Mouse (Mus musculus): Measurements from ENCODE around the gene Pear1. TPM values are rescaled to one million over a fixed set of nuclear protein-coding genes. Genes with fewer than 3 reads are reported as not detected.

Pear1 gene
- total and polyA plus RNA-seq, 2 experiments from 2014 or later: 7.4 to 19.4 TPM

DNA sequence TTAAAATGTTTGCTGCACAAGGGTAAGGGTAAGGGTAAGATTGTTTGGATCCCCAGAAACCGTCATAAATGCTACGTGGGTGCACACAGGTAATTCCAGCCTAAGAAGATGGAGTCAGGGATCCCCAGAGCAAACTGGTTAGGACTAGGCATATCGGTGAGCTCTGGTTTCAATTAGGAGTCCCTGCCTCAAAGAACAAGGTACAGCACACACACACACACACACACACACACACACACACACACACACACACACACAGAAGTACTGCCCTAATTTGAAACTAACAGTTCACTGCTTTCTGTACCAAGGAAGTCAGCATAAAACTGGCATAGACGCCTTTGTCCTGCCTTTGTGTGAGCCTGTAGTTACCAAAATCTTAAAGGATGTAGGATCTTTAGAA, 11.7 kb downstream of the Pear1 start:
- TF ChIP-seq CTCF (IDR thresholded peaks at IDR 0.05; ENCODE audit: low read depth): no peak
- DNase-seq (ENCODE audit: low spot score): no peak
- 0 out of 2 replicates have a peak, but pooled peaks cover 10% of the 10 kb centered on the region for H3K4me1 ChIP-seq (ENCODE audit: insufficient read depth, low read length)
- WGBS: 79% methylated on average over 4 of the region's 4 CpGs
- peaks cover 29% of the 10 kb centered on the region for H3K27me3 ChIP-seq (ENCODE audit: insufficient read depth, low read length)
- H3K4me3 ChIP-seq (ENCODE audit: low read length): no peak overlapping the region
- H3K27ac ChIP-seq: no peak overlapping the region
- H3K9me3 ChIP-seq (ENCODE audit: low read length): no peaks in the 10 kb centered on the region
- H3K9ac ChIP-seq (replicated peaks; ENCODE audit: low read length): no peak overlapping the region
- H3K36me3 ChIP-seq (ENCODE audit: insufficient read depth, low read length): no peaks in the 10 kb centered on the region
- no peak overlapping the region for H3K4me2 ChIP-seq (ENCODE audit: low read depth, low read length)
- no peak for ATAC-seq

DNA sequence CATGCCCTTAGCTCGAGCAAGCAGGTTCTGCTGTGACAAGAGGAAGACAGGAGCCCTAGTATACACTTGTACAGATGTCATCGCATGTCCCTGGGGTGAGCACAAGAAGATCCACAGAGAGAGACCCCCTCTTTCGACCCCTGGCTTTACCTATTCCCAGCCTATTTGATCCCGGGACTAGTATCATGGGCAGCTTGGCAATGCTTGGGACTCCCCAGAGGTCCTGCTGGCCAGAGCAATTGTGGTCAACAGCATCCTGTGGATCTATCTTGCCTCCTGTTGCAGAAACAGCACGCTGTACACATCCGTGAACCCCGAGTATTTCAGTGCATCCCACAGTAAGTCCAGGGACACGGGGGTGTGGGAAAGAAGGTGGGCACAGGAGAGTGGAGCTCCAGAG, 12.8 kb downstream of the Pear1 start:
- Histone ChIP-seq H3K4me3 (ENCODE audit: low read length) (no peak overlapping the region), H3K36me3 (ENCODE audit: insufficient read depth, low read length) (no peaks in the 10 kb centered on the region), H3K4me2 (ENCODE audit: low read depth, low read length) (no peak overlapping the region), H3K27me3 (ENCODE audit: insufficient read depth, low read length) (peaks cover 29% of the 10 kb centered on the region), H3K9ac (replicated peaks; ENCODE audit: low read length) (no peak overlapping the region), H3K27ac (no peak overlapping the region), H3K9me3 (ENCODE audit: low read length) (no peaks in the 10 kb centered on the region), H3K4me1 (ENCODE audit: insufficient read depth, low read length) (0 out of 2 replicates have a peak, but pooled peaks cover 4% of the 10 kb centered on the region)
- ATAC-seq (no peak), DNase-seq (ENCODE audit: low spot score) (no peak)
- 86% methylated on average over 8 of the region's 8 CpGs for WGBS
- TF ChIP-seq CTCF (IDR thresholded peaks at IDR 0.05; ENCODE audit: low read depth): no peak

DNA sequence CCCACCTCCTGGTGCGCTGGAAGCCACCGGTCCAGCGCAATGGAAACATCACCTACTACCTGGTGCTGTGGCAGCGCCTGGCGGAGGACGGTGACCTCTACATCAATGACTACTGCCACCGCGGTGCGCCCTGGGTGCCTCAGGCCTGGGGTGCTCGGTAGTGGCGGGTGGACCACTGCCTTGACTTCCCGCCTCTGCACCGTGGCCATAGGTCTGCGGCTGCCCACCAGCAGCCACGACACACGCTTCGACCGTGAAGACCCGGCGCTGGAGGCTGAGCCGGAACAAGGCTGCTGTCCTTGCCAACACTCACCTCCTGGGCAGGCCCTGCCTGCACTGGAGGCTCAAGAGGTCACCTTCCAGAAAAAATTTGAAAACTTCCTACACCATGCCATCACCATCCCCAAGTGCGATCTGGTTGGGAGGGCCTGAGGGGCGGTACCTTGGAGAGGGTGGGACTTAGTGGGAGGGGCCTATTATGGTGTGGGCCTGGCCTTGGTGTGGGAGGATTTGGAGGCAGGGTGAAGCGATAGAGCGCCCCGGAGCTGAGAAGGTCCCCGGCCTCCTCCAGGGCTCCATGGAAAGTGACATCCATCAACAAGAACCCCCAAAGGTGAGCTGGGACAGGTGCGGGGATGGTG, 14.7 kb downstream of the Pear1 start:
- 5% methylated on average over 28 of the region's 28 CpGs for WGBS
- H3K4me3 ChIP-seq (ENCODE audit: low read length): peak overlapping the region; percentile 21
- no peak for TF ChIP-seq CTCF (IDR thresholded peaks at IDR 0.05; ENCODE audit: low read depth)
- ATAC-seq: peak; percentile 63
- H3K36me3 ChIP-seq (ENCODE audit: insufficient read depth, low read length): no peaks in the 10 kb centered on the region
- H3K4me1 ChIP-seq (ENCODE audit: insufficient read depth, low read length): 0 out of 2 replicates have a peak, but pooled peaks cover 4% of the 10 kb centered on the region
- H3K27ac ChIP-seq: no peak overlapping the region
- DNase-seq (ENCODE audit: low spot score): no peak
- peaks cover 29% of the 10 kb centered on the region for H3K27me3 ChIP-seq (ENCODE audit: insufficient read depth, low read length)
- no peaks in the 10 kb centered on the region for H3K9me3 ChIP-seq (ENCODE audit: low read length)
- H3K9ac ChIP-seq (replicated peaks; ENCODE audit: low read length): peak overlapping the region; percentile 21; the same call in 1 of the 2 replicates
- peak overlapping the region; percentile 48 for H3K4me2 ChIP-seq (ENCODE audit: low read depth, low read length)

DNA sequence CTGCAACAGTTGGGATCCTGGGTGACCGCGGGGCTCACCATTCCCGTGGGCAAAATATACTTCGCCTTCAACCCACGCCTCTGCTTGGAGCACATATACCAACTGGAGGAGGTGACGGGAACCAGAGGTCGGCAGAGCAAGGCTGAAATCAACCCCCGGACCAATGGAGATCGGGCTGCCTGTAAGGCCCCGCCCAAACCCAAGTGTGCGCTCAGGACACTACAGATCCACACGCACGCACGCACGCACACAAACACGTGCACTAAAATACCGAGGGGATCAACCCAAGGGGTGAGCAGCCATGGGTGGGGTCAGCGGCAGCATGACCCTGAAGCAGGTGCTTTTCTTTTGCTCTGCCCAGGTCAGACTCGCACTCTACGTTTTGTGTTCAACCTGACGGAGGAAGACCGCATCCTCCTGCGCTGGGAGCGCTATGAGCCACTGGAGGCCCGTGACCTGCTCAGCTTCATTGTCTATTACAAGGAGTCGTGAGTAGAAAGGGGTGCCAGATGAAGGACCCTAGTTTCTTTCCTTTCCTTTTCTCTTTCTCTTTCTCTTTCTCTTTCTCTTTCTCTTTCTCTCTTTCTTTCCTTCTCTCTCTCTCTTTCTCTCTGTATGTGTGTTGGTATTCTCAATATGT, 19.9 kb downstream of the Pear1 start:
- 4% methylated on average over 26 of the region's 26 CpGs for WGBS

DNA sequence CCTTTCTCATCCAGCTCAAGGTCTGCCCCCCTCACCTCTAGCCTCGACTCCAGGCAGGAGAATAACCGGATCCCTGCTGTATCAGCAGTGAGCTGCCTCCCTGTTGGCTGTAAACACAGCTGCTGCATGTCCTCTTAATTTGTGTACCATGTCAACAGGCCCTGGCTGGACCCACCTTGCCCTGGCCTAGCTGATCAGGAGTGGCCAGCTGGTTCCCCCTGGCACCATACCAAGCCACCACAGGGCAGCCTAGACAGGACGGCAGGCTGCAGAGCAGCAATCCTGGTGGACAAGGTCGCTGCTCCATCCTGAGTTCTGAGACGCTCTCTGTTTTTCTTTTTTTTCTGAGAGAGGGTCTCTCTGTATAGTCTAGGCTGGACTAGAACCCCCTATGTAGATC, 22.4 kb downstream of the Pear1 start:
- WGBS: 46% methylated on average over 5 of the region's 5 CpGs
- no peaks in the 10 kb centered on the region for H3K9me3 ChIP-seq (ENCODE audit: low read length)
- DNase-seq (ENCODE audit: low spot score) (peak; percentile 40), ATAC-seq (0 out of 2 replicates have a peak, but pooled peaks have one; percentile 15)
- no peak overlapping the region for H3K27ac ChIP-seq
- H3K27me3 ChIP-seq (ENCODE audit: insufficient read depth, low read length): peaks cover 21% of the 10 kb centered on the region
- H3K9ac ChIP-seq (replicated peaks; ENCODE audit: low read length): no peak overlapping the region
- 0 out of 2 replicates have a peak, but pooled peaks cover 9% of the 10 kb centered on the region for H3K4me1 ChIP-seq (ENCODE audit: insufficient read depth, low read length)
- TF ChIP-seq CTCF (IDR thresholded peaks at IDR 0.05; ENCODE audit: low read depth): no peak
- H3K4me3 ChIP-seq (ENCODE audit: low read length): no peak overlapping the region
- no peaks in the 10 kb centered on the region for H3K36me3 ChIP-seq (ENCODE audit: insufficient read depth, low read length)
- H3K4me2 ChIP-seq (ENCODE audit: low read depth, low read length): no peak overlapping the region

More for the DNA sequence above, 19.9 kb downstream of the Pear1 start:
- H3K4me3 ChIP-seq (ENCODE audit: low read length): peak overlapping the region; percentile 17
- no peaks in the 10 kb centered on the region for H3K9me3 ChIP-seq (ENCODE audit: low read length)
- H3K4me1 ChIP-seq (ENCODE audit: insufficient read depth, low read length): 0 out of 2 replicates have a peak, but pooled peaks cover 9% of the 10 kb centered on the region
- H3K9ac ChIP-seq (replicated peaks; ENCODE audit: low read length): no peak overlapping the region
- DNase-seq (ENCODE audit: low spot score): no peak
- H3K36me3 ChIP-seq (ENCODE audit: insufficient read depth, low read length): no peaks in the 10 kb centered on the region
- H3K4me2 ChIP-seq (ENCODE audit: low read depth, low read length): peak overlapping the region; percentile 50
- no peak for ATAC-seq
- H3K27me3 ChIP-seq (ENCODE audit: insufficient read depth, low read length): peaks cover 15% of the 10 kb centered on the region
- H3K27ac ChIP-seq: no peak overlapping the region
- TF ChIP-seq CTCF (IDR thresholded peaks at IDR 0.05; ENCODE audit: low read depth): no peak

DNA sequence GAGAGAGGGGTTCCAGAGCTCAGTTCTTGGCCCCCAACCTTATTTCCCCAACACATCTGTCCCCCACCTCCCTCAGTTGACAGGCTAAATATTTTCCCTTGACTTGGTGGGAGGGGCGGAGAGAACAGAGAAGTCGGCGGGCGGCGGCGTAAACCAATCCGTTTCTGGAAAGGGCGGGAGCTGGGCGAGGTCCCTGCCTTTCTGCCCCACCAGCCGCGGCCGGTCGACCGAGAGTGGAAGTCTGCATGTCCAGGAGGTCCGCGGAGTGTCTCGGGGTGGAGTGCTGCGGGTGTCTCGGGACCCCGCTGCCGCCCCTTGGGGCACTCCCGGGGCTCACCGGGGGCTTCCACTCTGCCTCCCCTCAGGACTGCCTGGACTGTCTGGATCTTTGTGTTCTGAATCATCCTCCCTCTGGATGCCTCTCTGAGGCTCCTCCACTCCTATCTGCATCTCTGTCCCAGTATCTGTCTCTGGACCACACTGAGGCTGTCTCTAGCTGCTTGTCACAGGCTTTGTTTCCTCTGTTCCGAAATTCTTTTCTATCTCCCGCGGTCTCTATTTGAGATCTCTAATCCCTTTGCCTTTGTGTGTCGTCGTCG, 27.3 kb downstream of the Pear1 start, which contains the start of gene Insrr:
Gene Insrr (plus strand): TSS at position 216 of the 599 bp plus-strand sequence.
- Histone ChIP-seq H3K27ac (no peak within 1 kb of the TSS), H3K9ac (replicated peaks; ENCODE audit: low read length) (no peak within 1 kb of the TSS; the same call in 1 of the 2 replicates), H3K4me2 (ENCODE audit: low read depth, low read length) (peak within 1 kb of the TSS; percentile 56), H3K27me3 (ENCODE audit: insufficient read depth, low read length) (peaks cover 48% of the 10 kb centered on the region), H3K36me3 (ENCODE audit: insufficient read depth, low read length) (no peaks in the 10 kb centered on the region), H3K4me1 (ENCODE audit: insufficient read depth, low read length) (no peaks in the 10 kb centered on the region), H3K9me3 (ENCODE audit: low read length) (no peaks in the 10 kb centered on the region), H3K4me3 (ENCODE audit: low read length) (peak within 1 kb of the TSS; percentile 30)
- DNase-seq (ENCODE audit: low spot score) (no peak), ATAC-seq (no peak)
- WGBS: under 1% methylated on average over 29 of the region's 29 CpGs
- no peak for TF ChIP-seq CTCF (IDR thresholded peaks at IDR 0.05; ENCODE audit: low read depth)

Measured in hindbrain, postnatal 0 days (tissue).